Mouse (Mus musculus) myocyte (in vitro differentiated cells): Measurements from ENCODE around the gene Ticam1.

Experiments used
- CEBPB ChIP-seq: IDR thresholded peaks from 2 replicates; pipeline ENCODE4 v1.6.1; 2011; ENCODE audit warnings: mild to moderate bottlenecking, moderate library complexity; ENCODE audit not compliant: poor library complexity, insufficient read depth, severe bottlenecking
- E2F4 ChIP-seq: IDR thresholded peaks from one replicate; pipeline ENCODE4 v1.6.1; 2011; ENCODE audit warnings: mild to moderate bottlenecking, control low read depth, moderate library complexity; ENCODE audit not compliant: insufficient read depth
- MAX ChIP-seq: IDR thresholded peaks from one replicate; pipeline ENCODE4 v1.6.1; 2011; ENCODE audit warnings: low read depth, mild to moderate bottlenecking, control low read depth
- MYOD1 ChIP-seq, 3 experiments: IDR thresholded peaks; one replicate each; pipeline ENCODE4 v1.6.1; 2011; ENCODE audit warnings: control low read depth in 2 of 3, low read depth in 2 of 3, mild to moderate bottlenecking in 2 of 3, moderate library complexity in 1 of 3; ENCODE audit not compliant: insufficient read length in 2 of 3, control insufficient read depth in 1 of 3
- MYOG ChIP-seq, 3 experiments: IDR thresholded peaks; one replicate each; pipeline ENCODE4 v1.6.1; 2011; ENCODE audit warnings: control low read depth in 2 of 3, low read depth in 2 of 3, mild to moderate bottlenecking in 2 of 3; ENCODE audit not compliant: insufficient read length in 2 of 3, control insufficient read depth in 1 of 3, insufficient read depth in 1 of 3
- POLR2A ChIP-seq: IDR thresholded peaks from one replicate; pipeline ENCODE4 v1.6.1; 2011; ENCODE audit warnings: low read depth, mild to moderate bottlenecking, control low read depth, moderate library complexity; ENCODE audit not compliant: insufficient read length
- POLR2AphosphoS2 ChIP-seq: IDR thresholded peaks from one replicate; pipeline ENCODE4 v1.6.1; 2011; ENCODE audit warnings: low read depth, control low read depth; ENCODE audit not compliant: insufficient read length
- REST ChIP-seq: IDR thresholded peaks from one replicate; pipeline ENCODE4 v1.6.1; 2011; ENCODE audit warnings: mild to moderate bottlenecking, control low read depth, moderate library complexity; ENCODE audit not compliant: insufficient read depth, insufficient read length
- SRF ChIP-seq: IDR thresholded peaks from one replicate; pipeline ENCODE4 v1.6.1; 2011; ENCODE audit warnings: low read depth; ENCODE audit not compliant: control insufficient read depth, insufficient read length
- TCF12 ChIP-seq: IDR thresholded peaks from one replicate; pipeline ENCODE4 v1.6.1; 2011; ENCODE audit warnings: mild to moderate bottlenecking, control low read depth; ENCODE audit not compliant: poor library complexity, insufficient read depth, severe bottlenecking
- TCF3 ChIP-seq: IDR thresholded peaks from one replicate; pipeline ENCODE4 v1.6.1; 2011; ENCODE audit warnings: low read depth, control low read depth; ENCODE audit not compliant: insufficient read length
- USF1 ChIP-seq: IDR thresholded peaks from one replicate; pipeline ENCODE4 v1.6.1; 2011; ENCODE audit warnings: low read depth, mild to moderate bottlenecking, control low read depth, moderate library complexity

DNA sequence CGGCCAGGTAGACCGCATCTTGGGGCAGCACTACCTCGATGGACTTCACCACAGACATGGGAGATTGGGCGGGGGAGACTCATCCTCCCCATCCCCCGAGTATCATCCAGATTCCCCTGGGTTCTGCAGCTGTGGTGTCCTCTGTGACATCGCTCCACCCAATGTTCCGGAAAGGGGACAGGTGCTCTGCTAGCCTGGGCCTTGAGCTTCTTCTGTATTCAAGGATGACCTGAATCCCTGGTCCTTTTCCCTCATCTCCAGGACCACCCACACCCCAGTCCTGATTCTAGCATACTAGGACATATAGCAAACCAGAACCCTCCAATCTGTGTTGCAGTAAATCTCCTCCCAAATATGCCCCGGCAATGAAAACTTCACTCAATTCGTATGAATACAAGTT is 23.6 kb upstream of the Ticam1 start, which contains the start of gene Arrdc5:
- TF ChIP-seq USF1 = no peak
- TF ChIP-seq TCF12 = no peak
- TF ChIP-seq E2F4 = no peak
- no peak for TF ChIP-seq MAX
- no peak for TF ChIP-seq POLR2A
- no peak for TF ChIP-seq MYOD1 (IDR thresholded peaks at IDR 0.05; ENCODE audit: control insufficient read depth in 1 of 3, insufficient read length in 2 of 3, low read depth in 2 of 3)
- no peak for TF ChIP-seq REST
- TF ChIP-seq MYOG (IDR thresholded peaks at IDR 0.05; ENCODE audit: control insufficient read depth in 1 of 3, insufficient read depth in 1 of 3, insufficient read length in 2 of 3, low read depth in 2 of 3) = no peak
- no peak for TF ChIP-seq CEBPB
- no peak for TF ChIP-seq POLR2AphosphoS2
- no peak for TF ChIP-seq SRF
- TF ChIP-seq TCF3 = no peak
